Mouse (Mus musculus) brain, embryonic 14.5 days (tissue): Measurements from ENCODE around the gene Fap.

Experiments
- CTCF ChIP-seq: fragments of 200-500 bp; IDR thresholded peaks from 2 replicates; pipeline ENCODE4 v1.5.1; 2012; ENCODE audit warnings: inconsistent platforms, mild to moderate bottlenecking, moderate library complexity, borderline replicate concordance; ENCODE audit not compliant: insufficient read depth, insufficient read length; ENCODE audit errors: extremely low read depth
- POLR2A ChIP-seq: fragments of 200-500 bp; IDR thresholded peaks from 2 replicates; pipeline ENCODE4 v1.6.1; 2012; ENCODE audit warnings: mild to moderate bottlenecking, inconsistent platforms, borderline replicate concordance; ENCODE audit not compliant: poor library complexity, insufficient read depth, insufficient read length, severe bottlenecking; ENCODE audit errors: extremely low read depth

GRCm38 (mm10) chr2:62462174-62462573, 111.7 kb downstream of the Fap start:
- TF ChIP-seq POLR2A (no peak), CTCF (no peak)
